Mouse (Mus musculus): ENCODE measurements around the gene Nol10.

DNA sequence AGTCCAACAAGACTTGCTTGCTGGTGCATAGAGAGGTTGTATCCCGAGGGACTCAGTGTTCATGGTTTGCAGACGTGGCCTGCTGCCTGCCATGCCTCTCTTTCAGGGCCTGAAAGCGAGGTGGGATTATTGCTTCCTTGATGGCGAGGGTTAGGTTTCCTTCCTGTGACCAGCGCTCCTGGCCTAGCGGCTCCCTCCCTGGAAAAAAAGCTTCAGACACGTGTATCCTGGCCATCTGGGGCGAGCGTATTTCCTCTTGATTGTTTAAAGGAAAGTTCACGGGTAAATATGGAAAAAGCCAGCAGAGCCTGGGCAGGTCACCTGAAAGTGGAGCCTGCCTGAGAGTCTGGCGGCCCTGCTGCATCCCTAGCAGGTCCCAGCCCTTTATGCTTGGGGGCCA, 96.1 kb downstream of the Nol10 start:
- TF ChIP-seq POLR2A (IDR thresholded peaks at IDR 0.05; ENCODE audit: borderline replicate concordance, low read depth, low read length) (no peak), CTCF (IDR thresholded peaks at IDR 0.05; ENCODE audit: low read depth, low read length) (no peak)

Measured in bone marrow macrophage, adult 2 months (primary cell).